Mouse (Mus musculus): ENCODE measurements around the gene 6030452D12Rik.

6030452D12Rik gene

GRCm38 (mm10) chr8:106516581-106516980 is 16.3 kb downstream of the 6030452D12Rik start:
- DNase-seq (ENCODE audit: low spot score), result no peak

GRCm38 (mm10) chr8:106518763-106519162 is 18.4 kb downstream of the 6030452D12Rik start:
- DNase-seq (ENCODE audit: low spot score), result no peak

DNA sequence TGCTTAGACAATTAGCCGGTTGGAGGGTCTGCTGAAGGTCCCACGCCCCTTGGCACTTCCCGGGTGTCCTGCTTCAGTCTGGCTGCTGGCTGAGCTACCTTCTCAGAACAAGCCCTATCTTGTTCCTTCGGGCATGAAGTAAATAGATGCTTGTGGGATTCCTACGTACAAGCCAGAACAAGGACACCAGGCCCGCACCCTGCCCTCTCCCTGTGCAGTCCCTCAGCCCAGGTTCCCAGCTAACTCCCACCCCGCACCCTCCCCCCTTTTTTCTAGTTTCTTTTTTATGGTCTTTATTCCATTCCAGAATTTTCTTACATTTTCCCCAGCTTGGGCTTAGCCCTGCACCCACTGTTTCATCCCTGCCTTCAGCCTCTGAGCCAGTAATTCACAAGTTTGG is 20.3 kb downstream of the 6030452D12Rik start:
- DNase-seq (ENCODE audit: low spot score), result no peak

DNA sequence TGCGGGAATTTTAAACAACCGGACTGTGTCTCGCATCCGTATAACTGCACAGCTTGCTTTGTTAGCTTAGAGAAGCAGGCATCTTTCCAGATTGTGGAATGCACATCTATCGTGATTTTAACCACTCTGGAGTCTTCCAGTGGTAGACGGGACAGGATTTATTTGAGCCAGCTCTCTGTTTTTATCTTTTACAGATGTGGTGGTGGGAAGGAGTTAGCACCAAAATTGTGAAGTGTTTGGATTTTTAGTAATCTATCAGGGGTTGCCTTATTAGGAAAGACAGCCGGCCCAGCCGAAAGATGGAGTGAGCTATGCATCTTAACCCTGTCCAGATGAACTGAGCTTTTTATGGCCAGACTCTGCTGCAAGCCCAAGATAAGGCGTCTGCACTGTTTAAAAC is 21.5 kb downstream of the 6030452D12Rik start:
- no peak for DNase-seq (ENCODE audit: low spot score)

DNA sequence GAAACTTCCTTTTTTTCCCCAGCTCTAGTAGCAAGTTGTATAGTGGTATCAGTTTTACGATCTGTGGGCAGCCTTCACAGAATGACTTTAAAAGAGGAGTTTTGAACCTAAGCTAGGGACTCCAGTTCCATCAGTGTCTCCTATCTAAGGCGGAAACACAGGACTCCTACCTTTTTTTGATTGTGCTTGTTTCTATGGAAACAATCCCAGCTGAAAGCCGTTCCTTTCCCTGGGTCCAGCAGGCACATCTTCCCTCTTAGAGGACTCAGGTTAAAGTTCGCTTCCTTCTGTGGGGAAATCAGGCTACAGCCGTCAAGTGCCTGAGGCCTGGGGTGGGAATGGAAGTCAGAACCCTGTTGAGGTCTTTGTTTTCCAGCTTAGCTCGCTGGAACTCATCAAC is 26.4 kb downstream of the 6030452D12Rik start:
- DNase-seq (ENCODE audit: low spot score), result no peak

GRCm38 (mm10) chr8:106527241-106528036 is 27.1 kb downstream of the 6030452D12Rik start:
- no peak for DNase-seq (ENCODE audit: low spot score)

- no peak for DNase-seq (ENCODE audit: low spot score)
These were observed 28.4 kb downstream of the 6030452D12Rik start for GRCm38 (mm10) chr8:106528596-106529249.

GRCm38 (mm10) chr8:106529885-106530482 is 29.7 kb downstream of the 6030452D12Rik start:
- DNase-seq (ENCODE audit: low spot score), result no peak

DNA sequence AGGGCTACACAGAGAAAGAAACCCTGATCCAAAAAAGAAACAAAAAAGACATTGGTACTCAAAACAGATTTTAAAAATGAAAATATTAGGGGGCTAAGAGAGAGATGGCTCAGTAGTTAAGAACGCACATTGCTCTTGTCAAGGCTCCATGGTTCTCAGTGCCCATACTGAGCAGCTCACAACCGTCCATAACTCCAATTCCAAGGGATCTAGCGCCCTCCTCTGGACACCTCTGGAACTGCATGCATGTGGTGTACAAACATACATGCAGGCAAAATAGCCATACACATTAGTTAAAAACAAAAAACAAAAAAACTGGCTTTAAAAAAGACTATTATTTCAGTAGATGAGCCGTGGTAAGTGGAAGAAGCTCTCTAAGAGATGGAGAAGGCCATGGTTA is 30.2 kb downstream of the 6030452D12Rik start:
- DNase-seq (ENCODE audit: low spot score), result no peak

DNA sequence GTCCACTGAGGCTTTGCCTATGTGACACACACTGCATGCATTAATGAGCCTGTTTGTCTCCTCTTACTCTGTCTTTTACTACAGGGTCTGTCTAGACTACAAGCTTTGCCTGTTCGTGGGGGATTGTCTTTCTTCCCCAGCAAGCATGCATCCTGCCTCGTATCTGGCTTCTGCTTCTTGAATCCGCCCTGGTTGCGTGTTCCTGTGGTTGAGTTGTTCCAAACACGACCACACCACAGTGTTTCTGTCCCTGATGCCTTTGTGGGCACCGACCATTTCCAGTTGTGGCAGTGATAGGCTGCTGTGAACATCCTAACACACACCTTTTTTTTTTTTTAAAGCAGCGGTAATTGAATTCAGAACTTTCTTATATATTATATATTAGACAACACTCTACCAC is 33.4 kb downstream of the 6030452D12Rik start:
- no peak for DNase-seq (ENCODE audit: low spot score)

DNA sequence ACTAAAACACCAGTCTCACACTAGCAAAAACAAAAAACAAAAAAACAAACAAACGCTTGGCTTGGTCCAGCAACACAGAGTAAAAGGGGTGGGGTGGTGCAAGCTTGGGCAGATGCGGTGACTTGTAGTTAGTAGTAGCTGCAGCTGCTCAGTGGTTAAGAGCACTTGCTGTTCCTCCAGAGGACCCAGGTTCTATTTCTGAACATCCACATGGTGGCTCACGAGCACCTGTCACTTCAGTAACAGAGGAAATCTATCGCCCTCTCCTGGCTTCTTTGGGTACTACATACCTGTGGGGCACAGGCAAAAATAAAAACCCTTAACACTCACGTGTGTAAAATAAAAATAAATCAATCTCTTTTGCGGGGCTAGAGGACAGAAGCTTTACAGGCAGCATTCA is 34.1 kb downstream of the 6030452D12Rik start:
- DNase-seq (ENCODE audit: low spot score), result peak; percentile 21

- no peak for DNase-seq (ENCODE audit: low spot score)
These were observed 35.1 kb downstream of the 6030452D12Rik start for GRCm38 (mm10) chr8:106535448-106535847.

- DNase-seq (ENCODE audit: low spot score), result no peak
These were observed 38.9 kb downstream of the 6030452D12Rik start for GRCm38 (mm10) chr8:106539193-106539592.

DNA sequence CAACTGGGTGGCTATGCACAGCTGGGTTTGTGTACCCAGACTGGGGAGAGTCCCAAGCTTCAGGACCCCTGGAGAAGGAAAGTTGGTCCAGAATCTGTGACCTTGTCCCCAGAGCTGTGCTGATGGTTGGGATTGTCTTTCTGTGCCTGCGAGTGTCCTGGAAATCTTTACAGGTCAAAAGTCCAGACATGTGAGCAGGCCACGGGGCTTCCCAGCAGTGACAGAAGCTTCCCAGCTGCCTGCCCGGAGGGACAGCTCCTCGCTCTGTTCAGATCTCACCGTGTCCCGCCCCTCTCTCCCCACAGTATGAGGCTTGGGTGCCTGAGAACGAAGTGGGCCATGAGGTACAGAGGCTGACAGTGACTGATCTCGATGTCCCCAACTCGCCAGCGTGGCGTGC is 40.7 kb downstream of the 6030452D12Rik start:
- DNase-seq (ENCODE audit: low spot score), result no peak

DNA sequence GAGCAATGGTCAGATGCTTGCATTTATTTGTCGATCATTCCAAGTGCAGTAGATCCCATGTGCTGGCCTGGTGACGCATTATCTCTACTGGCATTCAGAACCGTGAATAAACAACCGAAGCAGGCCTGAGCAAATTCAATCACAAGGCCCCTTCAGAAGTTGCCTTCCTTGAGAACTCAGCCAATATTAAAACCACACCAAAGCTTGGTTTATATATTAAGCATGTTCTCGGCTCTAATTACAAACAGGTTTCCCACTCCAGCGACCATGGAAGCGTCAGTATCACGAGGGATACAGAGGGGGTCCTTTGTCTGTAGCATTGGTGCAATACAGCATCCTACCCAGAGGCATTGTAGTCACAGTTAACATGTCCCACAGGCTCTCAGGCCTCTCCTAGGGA is 42.7 kb downstream of the 6030452D12Rik start:
- no peak for DNase-seq (ENCODE audit: low spot score)

GRCm38 (mm10) chr8:106545149-106545548 is 44.8 kb downstream of the 6030452D12Rik start:
- DNase-seq (ENCODE audit: low spot score), result no peak

GRCm38 (mm10) chr8:106546746-106547145 is 46.4 kb downstream of the 6030452D12Rik start:
- no peak for DNase-seq (ENCODE audit: low spot score)

DNA sequence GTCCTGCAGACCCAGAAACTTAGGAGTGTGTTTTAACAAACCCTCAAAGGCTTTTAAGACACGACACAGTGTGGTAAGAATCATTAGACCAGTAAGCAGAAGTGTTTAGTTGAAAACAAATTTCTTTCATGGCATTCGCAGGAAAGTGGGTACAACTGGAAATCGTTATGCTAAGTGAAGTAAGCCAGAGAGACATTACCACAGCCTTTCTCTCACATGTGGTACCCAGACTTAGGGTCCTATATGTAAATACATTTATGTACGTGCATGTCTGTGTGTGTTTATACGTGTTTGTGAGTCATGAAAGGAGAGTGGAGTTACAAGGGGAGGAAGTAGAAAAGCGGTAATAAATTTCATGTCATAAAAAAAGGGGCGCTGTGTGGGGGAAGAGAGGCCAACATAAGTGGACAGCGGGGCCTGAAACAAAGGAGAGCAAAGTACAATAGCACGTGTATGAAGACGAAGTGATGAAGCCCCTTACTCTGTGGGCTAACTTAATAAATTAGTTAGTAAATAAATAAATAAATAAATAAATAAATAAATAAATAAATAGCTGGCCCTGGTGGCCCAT is 48.1 kb downstream of the 6030452D12Rik start:
- DNase-seq (ENCODE audit: low spot score), result no peak

- DNase-seq (ENCODE audit: low spot score), result no peak
These were observed 50.6 kb downstream of the 6030452D12Rik start for GRCm38 (mm10) chr8:106550906-106551305.

- DNase-seq (ENCODE audit: low spot score), result no peak
These were observed 53.7 kb downstream of the 6030452D12Rik start for GRCm38 (mm10) chr8:106554011-106554410.

GRCm38 (mm10) chr8:106556068-106556645 is 55.8 kb downstream of the 6030452D12Rik start:
- DNase-seq (ENCODE audit: low spot score), result no peak
